Mouse (Mus musculus) midbrain, embryonic 13.5 days (tissue): Measurements from ENCODE around the gene Cap1. TPM values are rescaled to one million over a fixed set of nuclear protein-coding genes. Genes with fewer than 3 reads are reported as not detected.

Experiments used
- ATAC-seq: fragments of 200-750 bp; cut with Nextera tagmentation; 2 replicates; pipeline ENCODE4 v1.8.0; 2017; ENCODE audit warnings: mild to moderate bottlenecking, moderate TSS enrichment, moderate library complexity
- H3K27ac ChIP-seq: fragments of 300-500 bp; sonication (generic); 2 replicates; pipeline ENCODE4 v1.5.1; 2015; ENCODE audit warnings: inconsistent platforms, mild to moderate bottlenecking, moderate library complexity
- H3K27me3 ChIP-seq: fragments of 300-500 bp; sonication (generic); 2 replicates; pipeline ENCODE4 v1.6.1; 2015; ENCODE audit warnings: mild to moderate bottlenecking, inconsistent platforms
- H3K36me3 ChIP-seq: fragments of 300-500 bp; sonication (generic); 2 replicates; pipeline ENCODE4 v1.6.1; 2015; ENCODE audit warnings: mild to moderate bottlenecking, inconsistent platforms
- H3K4me1 ChIP-seq: fragments of 300-500 bp; sonication (generic); replicated peaks from 2 replicates; pipeline ENCODE4 v1.6.1; 2015; ENCODE audit warnings: inconsistent platforms
- H3K4me2 ChIP-seq: fragments of 300-500 bp; sonication (generic); replicated peaks from 2 replicates; pipeline ENCODE4 v1.6.1; 2015; ENCODE audit warnings: moderate library complexity, mild to moderate bottlenecking, inconsistent platforms
- H3K4me3 ChIP-seq: fragments of 300-500 bp; sonication (generic); replicated peaks from 2 replicates; pipeline ENCODE4 v1.5.1; 2015; ENCODE audit warnings: mild to moderate bottlenecking, inconsistent platforms
- H3K9ac ChIP-seq: fragments of 300-500 bp; sonication (generic); replicated peaks from 2 replicates; pipeline ENCODE4 v1.6.1; 2015; ENCODE audit warnings: mild to moderate bottlenecking, inconsistent platforms
- H3K9me3 ChIP-seq: fragments of 300-500 bp; sonication (generic); 2 replicates; pipeline ENCODE4 v1.6.1; 2016; ENCODE audit warnings: mild to moderate bottlenecking, inconsistent platforms
- WGBS: fragments of 180-500 bp; shearing (Covaris S2); methylation state at CpG from one replicate; pipeline ENCODE4 v1.1.7; 2015; 5-methylcytosine and 5-hydroxymethylcytosine counted together
- polyA plus RNA-seq: library from polyadenylated mRNA; unstranded; fragments of >200 nt; fragmentation: Nextera tagmentation; extraction: Ambion mirVana; gene quantifications from 2 replicates; pipeline ENCODE4 v1.2.1, GENCODE M21; 2015

Gene Cap1
- polyA plus RNA-seq, 1 experiment from 2014 or later: 73.8 TPM

- no peak for ATAC-seq
- Histone ChIP-seq H3K9me3 (no peaks in the 10 kb centered on the region), H3K9ac (peak overlapping the region; percentile 84), H3K27ac (no peak overlapping the region; the same call in 1 of the 2 replicates), H3K4me3 (peak overlapping the region; percentile 72), H3K27me3 (no peaks in the 10 kb centered on the region), H3K36me3 (no peaks in the 10 kb centered on the region), H3K4me1 (peaks cover 36% of the 10 kb centered on the region), H3K4me2 (peak overlapping the region; percentile 69)
- WGBS: 52% methylated on average over 12 of the region's 12 CpGs
Observed at GRCm38 (mm10) chr4:122884481-122885340, 1.1 kb downstream of the Cap1 start.

- Histone ChIP-seq H3K4me1 (peaks cover 36% of the 10 kb centered on the region), H3K4me2 (peak overlapping the region; percentile 69), H3K27me3 (no peaks in the 10 kb centered on the region), H3K4me3 (peak overlapping the region; percentile 72), H3K27ac (no peak overlapping the region), H3K9ac (0 out of 2 replicates have a peak overlapping the region, but pooled peaks have one; percentile 84), H3K36me3 (no peaks in the 10 kb centered on the region), H3K9me3 (no peaks in the 10 kb centered on the region)
- WGBS: 85% methylated on average over 2 of the region's 2 CpGs
- no peak for ATAC-seq
Observed at GRCm38 (mm10) chr4:122884051-122884450, 1.8 kb downstream of the Cap1 start.

- WGBS: 98% methylated on average over 3 of the region's 3 CpGs
- Histone ChIP-seq H3K27ac (no peak overlapping the region), H3K4me1 (peaks cover 36% of the 10 kb centered on the region), H3K27me3 (no peaks in the 10 kb centered on the region), H3K9me3 (no peaks in the 10 kb centered on the region), H3K9ac (no peak overlapping the region), H3K4me3 (no peak overlapping the region), H3K36me3 (no peaks in the 10 kb centered on the region), H3K4me2 (0 out of 2 replicates have a peak overlapping the region, but pooled peaks have one; percentile 69)
- ATAC-seq: no peak
Observed at GRCm38 (mm10) chr4:122883294-122883693, 2.6 kb downstream of the Cap1 start.

- Histone ChIP-seq H3K27me3 (no peaks in the 10 kb centered on the region), H3K4me1 (peaks cover 36% of the 10 kb centered on the region), H3K9me3 (no peaks in the 10 kb centered on the region), H3K27ac (no peak overlapping the region), H3K36me3 (no peaks in the 10 kb centered on the region), H3K9ac (no peak overlapping the region), H3K4me2 (no peak overlapping the region), H3K4me3 (no peak overlapping the region)
- no peak for ATAC-seq
- 81% methylated on average over 3 of the region's 3 CpGs for WGBS
Observed at GRCm38 (mm10) chr4:122882544-122882943, 3.3 kb downstream of the Cap1 start.

- Histone ChIP-seq H3K36me3 (no peaks in the 10 kb centered on the region), H3K4me3 (no peak overlapping the region), H3K27me3 (no peaks in the 10 kb centered on the region), H3K27ac (no peak overlapping the region), H3K9me3 (no peaks in the 10 kb centered on the region), H3K4me1 (peaks cover 11% of the 10 kb centered on the region), H3K9ac (no peak overlapping the region), H3K4me2 (no peak overlapping the region)
- no peak for ATAC-seq
- 95% methylated on average over 2 of the region's 2 CpGs for WGBS
Observed at GRCm38 (mm10) chr4:122878333-122879070, 7.4 kb downstream of the Cap1 start.

GRCm38 (mm10) chr4:122873512-122873911, 12.3 kb downstream of the Cap1 start:
- Histone ChIP-seq H3K9ac (no peak overlapping the region), H3K36me3 (peaks cover 30% of the 10 kb centered on the region), H3K4me3 (no peak overlapping the region), H3K27ac (no peak overlapping the region), H3K4me1 (no peaks in the 10 kb centered on the region), H3K9me3 (no peaks in the 10 kb centered on the region), H3K27me3 (no peaks in the 10 kb centered on the region), H3K4me2 (no peak overlapping the region)
- WGBS: 91% methylated on average over 4 of the region's 4 CpGs
- no peak for ATAC-seq

GRCm38 (mm10) chr4:122873003-122873402, 12.9 kb downstream of the Cap1 start:
- WGBS: 90% methylated on average over 5 of the region's 5 CpGs
- Histone ChIP-seq H3K36me3 (peaks cover 35% of the 10 kb centered on the region), H3K27ac (no peak overlapping the region), H3K4me3 (no peak overlapping the region), H3K27me3 (no peaks in the 10 kb centered on the region), H3K9ac (no peak overlapping the region), H3K9me3 (no peaks in the 10 kb centered on the region), H3K4me1 (no peaks in the 10 kb centered on the region), H3K4me2 (no peak overlapping the region)
- no peak for ATAC-seq

- Histone ChIP-seq H3K4me2 (no peak overlapping the region), H3K9ac (no peak overlapping the region), H3K27ac (no peak overlapping the region), H3K9me3 (no peaks in the 10 kb centered on the region), H3K27me3 (no peaks in the 10 kb centered on the region), H3K4me3 (no peak overlapping the region), H3K4me1 (no peaks in the 10 kb centered on the region), H3K36me3 (peaks cover 40% of the 10 kb centered on the region)
- no peak for ATAC-seq
- 91% methylated on average over 2 of the region's 2 CpGs for WGBS
Observed at GRCm38 (mm10) chr4:122871989-122872388, 13.9 kb downstream of the Cap1 start.

- H3K4me2 ChIP-seq: no peak overlapping the region
- WGBS: 93% methylated on average over 11 of the region's 11 CpGs
Observed at GRCm38 (mm10) chr4:122871269-122871668, 14.6 kb downstream of the Cap1 start.

GRCm38 (mm10) chr4:122870741-122871140, 15.1 kb downstream of the Cap1 start:
- ATAC-seq: no peak
- Histone ChIP-seq H3K4me2 (no peak overlapping the region), H3K27me3 (no peaks in the 10 kb centered on the region), H3K9ac (no peak overlapping the region), H3K9me3 (no peaks in the 10 kb centered on the region), H3K4me3 (no peak overlapping the region), H3K4me1 (no peaks in the 10 kb centered on the region), H3K36me3 (peaks cover 51% of the 10 kb centered on the region), H3K27ac (no peak overlapping the region)
- 90% methylated on average over 5 of the region's 5 CpGs for WGBS

More at GRCm38 (mm10) chr4:122871269-122871668, 14.6 kb downstream of the Cap1 start:
- Histone ChIP-seq H3K4me1 (no peaks in the 10 kb centered on the region), H3K9ac (no peak overlapping the region), H3K27me3 (no peaks in the 10 kb centered on the region), H3K9me3 (no peaks in the 10 kb centered on the region), H3K36me3 (peaks cover 46% of the 10 kb centered on the region), H3K4me3 (no peak overlapping the region), H3K27ac (no peak overlapping the region)
- no peak for ATAC-seq

GRCm38 (mm10) chr4:122870027-122870426, 15.8 kb downstream of the Cap1 start:
- Histone ChIP-seq H3K27ac (no peak overlapping the region), H3K4me2 (no peak overlapping the region), H3K4me1 (no peaks in the 10 kb centered on the region), H3K27me3 (no peaks in the 10 kb centered on the region), H3K36me3 (peaks cover 58% of the 10 kb centered on the region), H3K9ac (no peak overlapping the region), H3K4me3 (no peak overlapping the region), H3K9me3 (no peaks in the 10 kb centered on the region)
- ATAC-seq: no peak

GRCm38 (mm10) chr4:122868041-122868440, 17.8 kb downstream of the Cap1 start:
- H3K27me3 ChIP-seq: no peaks in the 10 kb centered on the region
- no peak for ATAC-seq
- H3K9ac ChIP-seq: no peak overlapping the region
- H3K9me3 ChIP-seq: no peaks in the 10 kb centered on the region
- peaks cover 77% of the 10 kb centered on the region for H3K36me3 ChIP-seq
- H3K27ac ChIP-seq: no peak overlapping the region
- WGBS: 94% methylated on average over 1 of the region's 1 CpGs
- no peaks in the 10 kb centered on the region for H3K4me1 ChIP-seq
- H3K4me3 ChIP-seq: no peak overlapping the region
- H3K4me2 ChIP-seq: no peak overlapping the region
